Mouse (Mus musculus) lung, adult 2 months (tissue): Measurements from ENCODE around the gene Mrnip.

Experiments used
- CTCF ChIP-seq: fragments of 200-500 bp; IDR thresholded peaks from 2 replicates; pipeline ENCODE4 v1.5.1; 2011; ENCODE audit warnings: mild to moderate bottlenecking, low read length, control low read depth; ENCODE audit not compliant: insufficient read depth
- POLR2A ChIP-seq: fragments of 200-500 bp; IDR thresholded peaks from 2 replicates; pipeline ENCODE4 v1.6.1; 2011; ENCODE audit warnings: low read depth, mild to moderate bottlenecking, control low read depth, low read length, borderline replicate concordance; ENCODE audit errors: extremely low read depth

DNA sequence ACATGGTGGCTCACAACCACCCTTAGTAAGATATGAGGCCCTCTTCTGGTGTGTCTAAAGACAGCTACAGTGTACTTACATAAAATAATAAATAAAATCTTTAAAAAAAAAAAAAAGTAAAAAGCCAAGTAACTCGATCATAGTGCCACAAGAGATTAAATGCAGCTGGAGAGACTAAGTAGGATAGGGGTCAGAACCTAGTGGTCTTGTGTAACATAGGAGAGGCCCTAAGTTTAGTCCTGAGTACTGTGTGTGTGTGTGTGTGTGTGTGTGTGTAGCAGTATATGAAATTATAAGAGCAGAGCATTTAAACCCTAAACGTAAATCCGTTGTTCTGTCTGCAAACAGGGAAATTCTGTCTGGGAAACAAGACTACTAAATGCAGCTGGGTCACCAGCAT is 18.0 kb downstream of the Mrnip start:
- no peak for TF ChIP-seq POLR2A
- no peak for TF ChIP-seq CTCF
